Mouse (Mus musculus) spleen, postnatal 10 days (tissue): ENCODE measurements around the gene Uts2b.

Experiments used
- DNase-seq, 2 experiments: peaks; one replicate each; pipeline ENCODE4 v3.0.0; 2021 to 2022; ENCODE audit warnings: low spot score in 2 of 2

Uts2b gene

DNA sequence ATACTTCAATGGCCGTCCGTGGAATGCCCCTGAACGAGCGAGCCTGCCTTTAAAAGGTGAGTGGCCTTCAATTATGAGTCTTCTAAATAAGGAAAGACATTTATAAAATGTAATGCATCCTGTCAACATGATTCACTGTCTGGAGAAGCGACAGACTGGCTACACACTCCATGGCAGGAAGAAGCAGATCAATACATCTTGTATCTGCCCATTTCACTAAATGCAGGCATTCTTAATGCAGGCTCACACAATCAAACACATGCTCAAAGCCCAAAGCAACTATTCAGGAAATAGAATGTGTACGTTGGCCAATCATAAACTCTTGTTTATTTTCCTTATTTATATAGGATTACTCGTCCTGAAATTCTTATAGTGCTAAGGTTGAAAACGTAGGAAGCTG lies at the start of gene Uts2b:
TSS of gene Uts2b (minus strand) at position 49 of the 400 bp plus-strand sequence.
- no peak for DNase-seq

DNA sequence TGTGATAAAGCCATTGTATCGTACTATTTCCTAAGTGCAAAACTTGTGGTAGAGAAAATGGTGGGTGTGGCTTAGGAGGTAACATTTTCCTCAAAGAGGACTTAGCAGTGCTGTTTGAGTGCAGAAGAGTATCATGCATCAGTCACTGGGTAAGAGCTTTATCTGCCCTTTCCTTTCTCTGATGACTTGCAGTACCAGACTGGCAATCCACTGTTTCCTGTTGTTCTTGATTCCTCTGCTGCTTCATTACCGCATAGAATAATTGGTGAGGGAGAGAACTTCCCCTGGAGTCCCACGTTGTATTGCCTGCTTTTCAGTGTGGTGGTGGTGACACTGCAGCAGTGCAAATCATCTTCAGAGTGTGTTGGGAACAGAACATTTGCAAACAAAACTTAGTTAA lies 47.6 kb upstream of the Uts2b start:
- no peak for DNase-seq

DNA sequence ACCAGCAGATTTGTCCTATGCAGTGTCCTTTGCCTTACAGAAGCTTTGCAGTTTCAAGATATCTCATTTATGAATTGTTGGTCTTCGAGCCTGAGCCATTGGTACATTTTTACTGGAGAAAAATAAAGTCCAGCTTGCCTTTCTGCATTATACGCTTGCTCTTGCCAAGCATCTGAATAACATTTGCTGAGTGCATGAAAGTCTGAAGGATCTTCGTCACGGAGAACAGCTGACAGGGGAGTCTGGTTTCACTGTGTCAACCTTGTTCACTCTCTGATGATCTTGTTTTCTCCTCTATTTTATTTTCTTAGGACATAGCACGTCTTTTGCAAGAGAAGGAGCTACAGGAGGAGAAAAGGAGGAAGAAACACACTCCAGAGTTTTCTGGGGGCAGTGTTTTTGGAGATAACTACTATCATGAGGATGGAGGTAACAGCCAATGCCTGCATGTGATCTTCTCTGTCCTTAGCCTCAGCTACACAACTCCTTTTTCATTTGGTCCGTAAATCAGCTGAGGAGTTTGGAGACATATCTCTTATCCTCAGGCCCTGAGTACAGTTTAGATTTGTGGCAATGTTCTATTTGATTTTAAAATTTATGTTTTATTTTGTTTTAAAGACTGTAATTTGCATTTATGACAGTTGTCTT lies 47.0 kb upstream of the Uts2b start:
- DNase-seq: no peak

DNA sequence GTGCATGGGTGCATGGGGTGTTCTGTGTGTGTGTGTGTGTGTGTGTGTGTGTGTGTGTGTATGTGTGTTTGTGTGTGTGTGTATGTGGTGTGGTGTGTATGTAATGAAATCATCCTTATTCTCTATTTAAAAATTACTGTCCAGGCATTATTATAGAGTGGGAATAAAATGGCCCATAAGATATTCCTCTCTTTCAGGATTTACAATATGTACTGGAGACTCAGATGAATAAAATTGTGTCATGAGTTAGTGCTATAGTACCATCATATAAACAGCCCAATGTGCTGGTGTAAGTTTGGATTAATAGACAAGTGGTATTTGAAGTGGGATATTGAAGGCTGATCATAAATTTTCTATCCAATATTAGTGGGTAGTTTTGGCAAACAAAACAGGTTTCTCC lies 34.1 kb upstream of the Uts2b start:
- no peak for DNase-seq

DNA sequence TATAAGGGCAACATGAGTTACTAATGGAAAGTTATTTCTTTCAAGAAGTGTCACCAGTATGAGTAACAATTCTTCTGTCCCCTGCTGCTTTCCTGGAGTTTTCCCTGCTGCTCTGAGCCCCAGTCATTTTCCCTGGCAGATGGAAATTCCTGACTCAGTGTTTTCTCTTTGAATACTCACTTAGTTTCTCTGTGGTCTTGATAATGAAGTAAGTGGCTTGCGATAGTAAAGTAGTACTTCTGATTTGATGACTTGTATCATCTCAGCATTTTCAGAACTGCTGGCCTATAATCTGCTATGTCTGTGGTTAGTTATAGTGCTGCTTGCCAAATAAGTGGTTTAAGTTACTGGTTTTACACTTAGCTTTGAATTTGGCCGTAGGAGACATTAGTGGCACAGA lies 31.5 kb upstream of the Uts2b start:
- DNase-seq: no peak

DNA sequence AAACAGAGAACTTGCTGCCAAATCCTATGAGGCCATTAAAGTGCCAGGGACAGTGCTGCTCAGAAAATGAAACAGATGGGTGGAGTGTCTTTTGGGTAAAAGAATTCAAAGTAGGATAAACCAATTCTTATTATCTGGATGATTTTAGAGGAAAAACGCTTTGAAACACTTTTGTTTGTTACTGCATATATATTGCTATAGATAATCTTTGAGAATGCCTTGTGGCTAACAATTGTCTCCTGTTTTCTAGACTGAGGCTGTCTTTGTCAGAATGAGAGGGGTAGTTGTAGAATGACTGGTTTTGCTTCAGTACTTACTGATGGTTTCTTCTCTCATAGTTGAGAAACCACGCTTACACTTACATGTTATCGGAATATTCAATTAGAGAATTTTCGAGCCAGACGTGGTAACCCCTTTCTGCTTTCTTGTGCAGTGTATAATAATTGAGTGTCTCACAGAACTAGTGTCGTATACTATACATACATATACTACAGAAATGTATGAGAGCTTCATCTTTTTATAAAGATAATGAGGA lies 29.7 kb upstream of the Uts2b start:
- no peak for DNase-seq

DNA sequence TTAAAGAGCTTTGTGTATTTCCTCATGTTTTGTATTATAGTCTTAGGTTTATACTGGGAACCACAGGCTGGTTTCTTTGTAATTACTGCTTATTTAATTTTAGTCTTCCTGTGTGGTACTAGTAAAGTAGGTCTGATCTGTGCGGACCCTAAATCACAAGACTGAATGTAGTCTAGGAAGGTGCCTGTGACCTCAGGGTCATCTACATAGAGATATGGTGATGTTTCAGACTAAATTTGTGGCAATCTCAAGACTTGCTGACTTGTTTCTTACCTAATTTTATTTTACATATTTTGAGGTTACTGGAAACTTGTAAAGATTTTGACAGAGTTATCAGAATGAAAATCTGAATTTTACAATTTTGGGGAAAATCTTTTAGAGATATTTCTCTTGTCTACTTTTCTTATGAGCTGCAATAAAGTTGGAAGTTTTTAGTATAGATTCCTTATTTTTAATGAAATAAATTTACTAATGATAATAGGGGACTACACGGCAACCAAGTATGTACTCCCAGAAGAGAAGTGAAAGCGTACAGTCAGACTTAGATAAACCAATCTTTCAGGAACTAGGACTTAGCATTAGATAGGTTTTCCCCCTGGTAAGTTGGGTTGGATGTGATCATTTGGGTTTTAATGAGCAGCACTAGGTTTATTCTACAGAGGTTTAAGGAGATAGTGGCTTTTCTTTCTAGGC lies 29.1 kb upstream of the Uts2b start:
- no peak for DNase-seq

DNA sequence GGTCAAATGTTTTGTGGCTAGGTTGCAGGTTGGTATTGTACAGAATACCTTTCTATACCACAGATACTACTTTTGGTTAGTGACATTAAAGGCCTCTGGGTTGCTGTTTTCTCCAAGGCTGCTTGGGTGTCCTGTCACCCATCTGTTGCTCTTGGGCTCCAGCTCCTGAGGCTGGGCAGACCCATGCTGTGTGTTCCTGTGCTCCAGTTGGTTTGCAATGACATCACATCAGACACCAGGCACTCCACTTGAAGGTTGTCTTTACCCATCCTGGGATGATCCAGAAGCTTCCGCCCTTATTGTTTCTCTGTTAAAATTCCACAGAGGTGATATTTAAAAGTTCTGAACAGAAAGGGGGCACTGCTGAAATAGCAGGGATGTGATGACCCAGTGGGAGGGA lies 26.9 kb upstream of the Uts2b start:
- DNase-seq: no peak

DNA sequence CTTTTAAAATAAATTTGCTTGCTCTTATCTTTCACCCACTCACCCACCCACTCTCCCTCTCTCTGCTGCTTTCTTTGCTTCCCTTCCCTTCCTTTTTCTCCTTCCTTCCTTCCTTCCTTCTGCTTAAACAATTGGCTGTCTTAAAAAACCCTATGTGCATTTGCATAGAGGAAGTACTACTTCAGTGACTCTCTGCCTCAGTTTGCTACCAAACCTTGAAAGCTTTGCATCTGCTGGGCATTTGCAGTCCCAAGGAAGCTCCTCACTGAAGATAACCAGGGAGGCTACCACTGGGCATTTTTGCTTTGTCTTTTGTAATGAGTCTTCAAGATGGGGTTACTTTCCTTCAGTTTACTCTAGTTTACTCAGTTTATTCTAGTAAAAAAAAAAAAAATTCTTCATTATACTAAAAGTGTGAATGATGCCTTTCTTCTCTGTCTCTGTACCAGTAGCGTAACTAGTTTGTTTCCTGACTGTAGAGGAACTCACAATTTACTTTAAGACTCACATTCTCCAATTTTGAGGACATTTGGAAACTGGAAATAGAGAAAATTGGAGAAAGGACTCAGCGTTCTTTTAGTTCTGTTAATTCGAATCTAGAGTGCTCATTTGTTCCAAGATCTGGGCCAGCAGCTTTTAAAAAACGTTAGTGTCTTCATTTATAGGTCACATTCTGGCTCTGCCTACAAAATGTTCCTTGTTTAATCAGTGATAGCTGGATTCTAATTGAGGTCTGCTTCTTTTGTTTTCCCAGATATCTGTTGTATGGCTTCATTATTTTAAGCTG lies 25.4 kb upstream of the Uts2b start:
- DNase-seq: no peak

DNA sequence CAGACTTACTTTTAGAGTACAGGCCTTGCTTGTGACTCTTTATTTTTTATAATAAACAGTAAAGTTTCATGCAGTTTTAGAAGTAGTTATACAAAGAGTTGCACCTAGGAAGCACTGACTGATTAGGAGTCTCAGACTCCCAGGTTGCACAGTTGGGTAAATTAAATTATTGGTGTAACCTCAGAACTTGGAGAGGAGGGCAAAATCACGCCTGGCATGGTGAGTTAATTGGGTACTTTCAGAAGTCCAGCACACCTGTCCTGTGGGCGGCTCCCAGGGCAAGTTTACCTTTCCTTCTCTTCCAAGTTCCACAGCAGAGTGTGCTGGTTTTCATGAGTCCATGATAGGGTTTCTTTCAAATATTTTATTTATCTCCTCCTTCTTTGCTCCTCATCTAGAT lies 21.8 kb upstream of the Uts2b start:
- no peak for DNase-seq

DNA sequence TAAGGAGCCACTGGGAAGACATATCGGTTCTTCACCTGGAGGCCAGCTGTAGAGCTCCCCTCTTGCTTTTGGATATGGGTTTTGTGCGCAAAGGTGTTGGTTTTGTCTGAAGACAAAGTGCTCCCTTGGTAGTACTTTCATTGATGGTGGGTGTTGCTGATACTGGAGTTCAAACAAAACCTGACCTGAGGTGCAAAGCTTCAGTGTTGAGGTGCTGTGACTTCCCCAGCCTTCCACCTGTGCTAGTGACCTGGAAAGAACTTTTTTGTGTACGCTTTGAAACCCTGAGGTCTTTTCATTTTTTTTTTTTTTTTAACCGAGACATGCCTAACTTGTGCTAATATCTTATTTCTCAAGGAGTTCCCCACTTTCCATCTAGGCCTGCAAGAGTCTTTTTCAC lies 20.3 kb upstream of the Uts2b start:
- no peak for DNase-seq

DNA sequence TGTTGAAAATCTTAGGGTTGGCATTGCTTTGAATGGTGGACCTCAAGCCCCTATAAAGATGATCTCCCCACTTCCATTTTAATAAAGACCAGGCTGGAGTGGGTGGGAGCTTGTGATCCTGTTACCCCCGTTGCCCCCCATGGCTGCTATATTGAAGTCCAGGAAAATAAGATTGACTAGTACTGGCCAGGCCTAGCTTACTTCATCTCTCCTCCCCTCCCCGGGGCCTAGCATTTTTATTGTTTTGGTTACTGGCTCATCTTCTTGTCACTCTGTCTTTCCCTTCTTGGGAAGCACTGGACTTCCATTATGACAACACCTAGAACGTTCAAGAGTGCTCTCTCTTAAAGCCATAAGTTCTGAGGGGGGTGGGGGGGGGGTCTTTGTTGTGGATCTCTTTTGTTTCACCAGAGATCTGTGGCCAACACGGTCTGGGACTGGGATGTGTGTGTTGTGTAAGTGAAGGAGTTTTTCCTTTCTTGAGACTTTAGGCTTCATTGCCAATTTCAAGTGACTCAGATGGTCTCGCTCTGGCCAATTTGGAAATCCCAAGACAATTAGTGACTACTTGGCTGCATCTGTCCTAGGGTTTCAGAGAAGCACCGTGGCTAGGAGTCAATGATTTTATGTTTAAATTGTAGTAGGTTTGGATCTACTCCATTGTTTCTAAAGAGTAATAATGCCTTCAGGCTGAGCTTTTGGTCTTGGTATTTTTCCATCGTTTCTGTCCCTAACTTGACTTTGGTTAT lies 19.7 kb upstream of the Uts2b start:
- peak in 1 of 2 experiments; percentile 10 for DNase-seq

DNA sequence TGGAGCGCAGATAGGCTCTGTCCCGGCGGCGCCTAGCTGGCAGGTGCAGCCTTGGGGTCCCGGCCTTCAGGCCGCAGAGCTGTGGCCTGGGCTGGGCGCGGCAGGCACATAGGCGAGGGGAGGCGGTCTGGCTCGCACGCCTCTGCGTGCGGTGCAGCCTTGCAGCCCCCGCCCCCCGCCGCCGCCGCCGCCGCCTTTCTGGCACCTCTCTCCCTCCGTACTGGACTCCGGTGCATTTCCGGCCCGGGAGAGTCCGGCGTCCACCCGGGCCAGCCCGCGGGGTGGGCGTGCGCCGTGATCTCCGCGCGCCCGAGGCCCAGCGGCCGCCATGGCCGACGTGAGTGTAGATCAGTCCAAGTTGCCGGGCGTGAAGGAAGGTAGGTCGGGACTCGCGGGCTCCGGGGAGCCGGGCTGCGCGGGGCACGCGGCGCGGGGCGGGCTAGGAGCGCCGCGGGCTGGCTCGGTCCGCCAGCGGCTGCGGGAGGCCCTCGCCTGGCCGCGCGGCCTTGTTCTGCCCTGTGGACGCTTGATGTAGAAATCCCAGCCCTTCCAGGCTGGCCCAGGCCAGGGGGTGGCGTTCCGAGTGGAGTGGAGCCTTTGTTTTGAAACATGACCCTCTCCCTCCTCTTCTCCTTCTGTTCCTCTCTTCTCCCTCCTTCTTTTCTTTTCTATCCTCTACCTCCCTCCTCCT lies 18.9 kb upstream of the Uts2b start, which contains the start of gene Ccdc50:
TSS of gene Ccdc50 (plus strand) at position 109 of the 691 bp plus-strand sequence.
- DNase-seq: peak; percentile 54 to 69

DNA sequence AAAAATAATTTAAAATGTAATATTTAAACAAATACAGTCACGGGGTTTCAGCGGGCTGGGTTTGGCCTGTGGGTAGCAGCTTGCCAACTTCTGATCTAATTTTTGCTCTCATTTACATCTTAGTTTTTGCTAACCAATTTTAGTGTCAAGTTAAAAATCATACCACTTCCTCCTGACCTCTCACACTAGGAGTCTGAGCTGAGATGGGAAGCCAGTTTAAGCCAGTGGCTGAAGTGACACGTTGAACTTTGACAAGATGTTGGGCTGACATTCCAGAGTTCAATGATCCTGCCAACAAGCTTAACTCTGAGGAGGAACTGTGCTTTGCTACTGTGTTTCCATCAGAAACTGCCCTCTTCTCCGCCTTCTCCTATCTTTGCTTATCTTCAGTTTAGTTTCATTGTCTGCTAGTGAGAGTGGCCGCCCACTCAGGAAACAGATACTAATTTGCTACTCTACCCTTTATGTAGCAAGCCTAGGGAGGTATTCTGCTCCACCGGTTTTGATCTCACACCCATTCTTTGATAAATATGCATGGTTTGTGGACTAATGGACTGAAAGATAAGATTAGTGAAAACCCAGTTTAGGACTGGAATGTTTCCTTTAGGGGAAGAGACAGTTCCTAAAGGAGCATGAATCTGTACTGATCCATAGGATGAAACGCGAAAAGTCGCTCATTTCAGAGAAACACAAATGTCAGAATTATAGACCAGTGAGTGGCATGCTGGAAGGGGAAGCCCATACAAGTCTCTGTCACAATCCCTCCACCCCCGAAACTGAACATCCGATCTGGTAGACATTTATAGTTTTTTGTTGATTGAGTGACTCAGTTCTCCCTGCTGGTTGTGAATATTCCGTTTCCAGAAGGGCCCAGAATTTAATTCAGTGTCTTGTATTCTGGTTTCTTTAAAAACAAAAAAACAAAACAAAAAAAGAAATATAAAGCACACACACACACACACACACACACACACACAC lies 17.9 kb upstream of the Uts2b start:
- DNase-seq: peak; percentile 9 to 23

DNA sequence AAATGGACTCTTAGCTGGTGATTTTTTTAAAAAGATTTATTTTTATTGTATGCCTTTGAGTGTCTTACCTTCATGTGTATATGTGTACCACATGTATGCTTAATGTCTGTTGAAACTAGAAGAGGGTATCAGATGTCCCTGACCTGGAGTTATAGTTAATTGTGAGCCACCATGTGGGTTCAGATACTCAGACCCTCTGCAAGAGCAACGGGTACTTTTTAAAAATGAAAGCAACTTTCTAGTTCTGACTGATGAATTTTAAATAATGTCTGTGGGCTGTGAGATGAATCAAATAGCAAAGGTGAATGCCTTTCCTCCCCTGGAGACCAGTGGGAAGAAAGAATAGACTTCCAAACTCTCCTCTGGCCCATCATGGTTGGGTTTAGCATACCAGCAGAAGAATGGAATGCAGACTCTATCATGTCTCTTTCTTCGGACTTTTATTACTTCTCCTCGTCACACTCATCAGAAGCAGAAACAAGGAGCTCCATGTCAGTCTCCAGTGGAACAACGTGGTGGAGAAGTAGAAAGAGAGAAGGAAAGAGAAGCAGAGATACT lies 16.9 kb upstream of the Uts2b start:
- no peak for DNase-seq

DNA sequence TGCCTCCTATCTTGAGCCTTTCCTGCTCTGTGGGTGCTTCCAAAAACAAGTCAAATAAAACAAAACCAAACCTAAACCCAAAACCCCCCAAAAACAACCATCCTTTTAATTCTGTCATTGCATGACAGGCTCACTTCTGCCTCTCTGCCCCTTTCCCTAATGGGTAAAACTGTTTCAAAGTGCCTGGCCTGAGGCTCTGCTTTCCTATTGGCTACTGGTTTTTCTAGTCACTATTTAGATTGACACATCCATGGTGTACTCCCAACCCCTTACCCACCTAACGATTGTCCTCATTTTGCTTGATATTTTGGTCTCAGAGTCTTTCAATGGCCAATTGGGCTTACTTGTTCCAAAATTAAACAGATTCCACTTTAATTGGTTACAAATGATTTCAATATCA lies 15.6 kb upstream of the Uts2b start:
- no peak for DNase-seq

DNA sequence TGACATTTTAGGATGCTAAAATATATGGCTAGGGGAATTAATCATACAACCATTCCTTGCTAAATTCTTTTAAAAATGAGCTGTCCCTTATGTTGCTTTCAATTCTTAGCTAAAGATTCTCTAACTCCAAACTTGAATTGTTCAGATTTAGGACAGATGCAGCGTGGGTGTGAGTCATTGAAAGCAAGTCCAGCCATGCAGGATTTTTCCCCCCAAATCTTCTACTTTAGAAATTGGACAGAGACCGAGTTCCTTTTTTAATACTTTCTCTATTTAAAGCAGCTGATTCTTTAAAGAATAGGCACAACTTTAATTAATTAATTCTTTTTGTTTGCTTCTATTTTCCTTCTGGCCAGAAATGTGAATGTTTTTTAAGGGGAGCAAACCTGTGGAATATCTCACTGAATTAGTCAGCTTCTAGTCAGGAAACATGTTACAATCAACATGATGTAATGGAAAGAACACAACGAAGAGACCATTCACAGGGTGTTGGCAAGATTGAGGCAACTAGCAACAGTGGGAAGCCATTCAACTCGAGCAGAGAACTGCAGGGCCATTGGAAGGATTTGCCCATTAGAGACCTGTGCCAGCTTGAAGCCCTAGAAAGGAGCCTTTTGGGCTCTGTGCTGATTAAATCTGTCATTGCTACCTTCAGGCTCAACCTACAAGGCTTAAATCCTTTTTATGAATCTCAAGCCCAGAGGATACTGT lies 15.0 kb upstream of the Uts2b start:
- DNase-seq: no peak

DNA sequence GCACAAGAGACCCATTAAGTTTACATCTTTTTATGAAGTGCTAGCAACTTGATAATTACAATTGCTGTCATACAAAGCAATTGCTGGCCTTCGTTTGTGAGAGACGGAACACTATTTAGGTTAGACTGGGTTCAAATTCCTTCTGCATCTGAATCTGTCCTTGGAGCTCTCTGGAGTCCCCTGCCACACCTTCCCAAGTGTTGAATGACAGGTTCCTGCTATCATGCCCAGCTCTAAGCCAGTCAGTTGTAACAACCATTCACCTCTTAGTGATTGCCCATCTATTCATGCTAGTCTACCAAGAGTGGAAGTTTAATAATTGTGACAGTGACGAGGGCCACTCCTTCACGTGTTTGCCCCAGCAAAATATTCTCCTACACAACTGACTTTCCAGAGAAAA lies 12.2 kb upstream of the Uts2b start:
- DNase-seq: no peak

DNA sequence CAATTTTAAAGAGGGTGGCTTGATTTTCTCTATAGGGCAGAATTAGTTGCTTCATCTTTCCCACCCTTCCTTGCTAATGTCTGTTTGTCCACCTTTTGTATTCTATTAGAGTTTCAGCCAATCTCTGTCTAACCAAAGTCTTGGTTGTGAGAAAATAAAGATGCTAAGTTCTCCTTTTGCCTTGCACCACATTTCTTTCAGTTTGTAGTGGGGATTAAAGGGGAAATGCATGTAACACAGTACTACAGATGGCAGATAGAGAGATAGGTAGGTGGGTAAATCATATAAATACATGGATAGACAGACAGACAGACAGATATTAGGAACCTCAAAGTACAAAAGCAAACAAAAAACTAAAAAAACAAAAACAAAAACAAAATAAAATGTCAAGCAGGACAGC lies 6.5 kb upstream of the Uts2b start:
- no peak for DNase-seq
